Mouse (Mus musculus): Measurements from ENCODE around the gene Zdhhc22.

DNA sequence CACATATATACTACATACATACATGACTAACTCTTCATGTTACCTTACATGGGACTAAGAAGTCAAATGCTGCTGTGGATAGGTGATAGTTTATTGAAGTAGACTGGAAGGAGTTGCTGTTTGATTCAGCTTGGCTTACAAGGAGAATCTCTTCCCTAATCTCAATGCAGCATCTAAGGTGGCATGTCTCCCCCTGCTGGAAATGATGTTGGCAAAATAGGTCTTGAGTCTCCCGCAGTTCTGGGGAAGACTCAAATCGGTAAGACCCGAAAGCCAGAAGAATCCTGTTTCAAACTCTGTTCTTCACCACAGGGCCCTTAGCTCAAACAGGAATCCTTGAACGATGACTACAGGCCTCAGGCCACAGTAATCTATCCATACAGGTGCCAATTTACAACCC is 45.1 kb downstream of the Zdhhc22 start:
- TF ChIP-seq SRF (IDR thresholded peaks at IDR 0.05; ENCODE audit: control insufficient read depth, insufficient read length, low read depth) (no peak), TCF12 (IDR thresholded peaks at IDR 0.05; ENCODE audit: insufficient read depth, poor library complexity, severe bottlenecking) (no peak), POLR2A (IDR thresholded peaks at IDR 0.05; ENCODE audit: insufficient read length, low read depth) (no peak), USF1 (IDR thresholded peaks at IDR 0.05; ENCODE audit: low read depth) (no peak)
